Mouse (Mus musculus) kidney, embryonic 15.5 days (tissue): ENCODE measurements around the gene Olfr279. TPM values are rescaled to one million over a fixed set of nuclear protein-coding genes. Genes with fewer than 3 reads are reported as not detected.
"Not testable (repeated sequence)": the region's sequence is repeated elsewhere in the genome, so short reads cannot be mapped to it uniquely, and the experiment has no call there.

ENCODE experiments used
- ATAC-seq: fragments of 200-750 bp; cut with Nextera tagmentation; replicated peaks from 2 replicates; pipeline ENCODE4 v1.8.0; 2017; ENCODE audit warnings: moderate TSS enrichment; ENCODE audit not compliant: low FRiP score
- H3K27ac ChIP-seq: fragments of 300-500 bp; sonication (generic); 2 replicates; pipeline ENCODE4 v1.5.1; 2015; ENCODE audit warnings: mild to moderate bottlenecking, inconsistent platforms
- H3K27me3 ChIP-seq: fragments of 300-500 bp; sonication (generic); 2 replicates; pipeline ENCODE4 v1.6.1; 2015; ENCODE audit warnings: inconsistent platforms
- H3K36me3 ChIP-seq: fragments of 300-500 bp; sonication (generic); 2 replicates; pipeline ENCODE4 v1.6.1; 2015; ENCODE audit warnings: inconsistent platforms
- H3K4me1 ChIP-seq: fragments of 300-500 bp; sonication (generic); 2 replicates; pipeline ENCODE4 v1.6.1; 2015; ENCODE audit warnings: inconsistent platforms
- H3K4me2 ChIP-seq: fragments of 300-500 bp; sonication (generic); 2 replicates; pipeline ENCODE4 v1.6.1; 2015; ENCODE audit warnings: moderate library complexity, mild to moderate bottlenecking, inconsistent platforms
- H3K4me3 ChIP-seq: fragments of 300-500 bp; sonication (generic); replicated peaks from 2 replicates; pipeline ENCODE4 v1.5.1; 2015; ENCODE audit warnings: mild to moderate bottlenecking, inconsistent platforms
- H3K9ac ChIP-seq: fragments of 300-500 bp; sonication (generic); 2 replicates; pipeline ENCODE4 v1.6.1; 2015; ENCODE audit warnings: mild to moderate bottlenecking, inconsistent platforms
- H3K9me3 ChIP-seq: fragments of 300-500 bp; sonication (generic); replicated peaks from 2 replicates; pipeline ENCODE4 v1.6.1; 2016; ENCODE audit warnings: inconsistent platforms
- WGBS: fragments of 180-500 bp; shearing (Covaris S2); methylation state at CpG from one replicate; pipeline ENCODE4 v1.1.7; 2015; ENCODE audit warnings: mixed read lengths; 5-methylcytosine and 5-hydroxymethylcytosine counted together
- polyA plus RNA-seq: library from polyadenylated mRNA; unstranded; fragments of >200 nt; fragmentation: Nextera tagmentation; extraction: Ambion mirVana; gene quantifications from 2 replicates; pipeline ENCODE4 v1.2.1, GENCODE M21; 2015

Gene Olfr279
- polyA plus RNA-seq, 1 experiment from 2014 or later = not detected

- peaks cover 5% of the 10 kb centered on the region for H3K36me3 ChIP-seq
- H3K4me1 ChIP-seq = peaks cover 12% of the 10 kb centered on the region
- H3K9me3 ChIP-seq = no peaks in the 10 kb centered on the region
- no peak for ATAC-seq
- no peak overlapping the region for H3K27ac ChIP-seq
- no peaks in the 10 kb centered on the region for H3K27me3 ChIP-seq
- no peak overlapping the region for H3K4me3 ChIP-seq
- no peak overlapping the region for H3K9ac ChIP-seq
- no peak overlapping the region for H3K4me2 ChIP-seq
- 51% methylated on average over 17 of the region's 17 CpGs for WGBS
Measured at GRCm38 (mm10) chr15:98512799-98513321, 20.7 kb downstream of the Olfr279 start.

- H3K27ac ChIP-seq, H3K4me2 ChIP-seq, H3K9me3 ChIP-seq, ATAC-seq, H3K9ac ChIP-seq, H3K4me3 ChIP-seq, H3K27me3 ChIP-seq: not testable (repeated sequence)
- Histone ChIP-seq H3K4me1 (peaks cover 12% of the 10 kb centered on the region), H3K36me3 (peaks cover 12% of the 10 kb centered on the region)
- WGBS = 68% methylated on average over 3 of the region's 3 CpGs
Measured at GRCm38 (mm10) chr15:98513676-98514075, 21.5 kb downstream of the Olfr279 start.

GRCm38 (mm10) chr15:98514146-98514545 lies 21.9 kb downstream of the Olfr279 start:
- Histone ChIP-seq H3K4me3 (no peak overlapping the region), H3K9me3 (no peaks in the 10 kb centered on the region), H3K27ac (no peak overlapping the region), H3K9ac (no peak overlapping the region), H3K27me3 (no peaks in the 10 kb centered on the region), H3K4me1 (peaks cover 12% of the 10 kb centered on the region), H3K4me2 (no peak overlapping the region), H3K36me3 (peaks cover 12% of the 10 kb centered on the region)
- 81% methylated on average over 8 of the region's 8 CpGs for WGBS
- no peak for ATAC-seq

DNA sequence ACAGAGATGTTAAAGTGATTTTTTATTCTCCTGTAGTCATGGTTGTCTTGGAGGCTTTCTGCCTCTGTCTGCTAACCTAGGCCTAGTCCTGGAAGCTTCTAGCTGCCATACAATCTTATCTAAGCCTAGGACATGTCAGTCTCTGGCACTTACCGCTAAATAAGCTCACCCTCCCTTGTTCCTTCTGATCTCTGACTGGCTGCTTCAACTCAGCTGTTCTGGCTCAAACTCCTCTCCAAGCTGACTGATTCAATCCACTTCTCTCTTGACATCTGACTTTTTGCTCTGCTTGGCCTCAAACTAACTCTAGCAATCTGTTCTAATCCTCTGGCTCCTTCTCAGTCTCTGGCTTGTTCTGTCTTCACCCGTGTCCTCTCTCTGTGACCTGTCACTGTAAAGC lies 22.6 kb downstream of the Olfr279 start:
- not testable (repeated sequence) for H3K9me3 ChIP-seq, H3K4me3 ChIP-seq, H3K4me2 ChIP-seq, ATAC-seq, H3K9ac ChIP-seq, H3K27ac ChIP-seq, H3K27me3 ChIP-seq
- WGBS = 83% methylated on average over 2 of the region's 2 CpGs
- Histone ChIP-seq H3K36me3 (peaks cover 18% of the 10 kb centered on the region), H3K4me1 (peaks cover 12% of the 10 kb centered on the region)

GRCm38 (mm10) chr15:98517380-98518355 lies 25.5 kb downstream of the Olfr279 start:
- Histone ChIP-seq H3K9ac (no peak overlapping the region), H3K9me3 (no peaks in the 10 kb centered on the region), H3K27me3 (no peaks in the 10 kb centered on the region), H3K27ac (no peak overlapping the region), H3K4me2 (no peak overlapping the region), H3K4me1 (0 out of 2 replicates have a peak, but pooled peaks cover 4% of the 10 kb centered on the region), H3K36me3 (peaks cover 45% of the 10 kb centered on the region), H3K4me3 (no peak overlapping the region)
- 67% methylated on average over 16 of the region's 16 CpGs for WGBS
- ATAC-seq = 0 out of 2 replicates have a peak, but pooled peaks have one; percentile 45

GRCm38 (mm10) chr15:98521245-98521644 lies 29.0 kb downstream of the Olfr279 start:
- WGBS = 78% methylated on average over 3 of the region's 3 CpGs
- Histone ChIP-seq H3K36me3 (peaks cover 79% of the 10 kb centered on the region), H3K4me3 (no peak overlapping the region), H3K4me1 (no peaks in the 10 kb centered on the region), H3K27ac (no peak overlapping the region), H3K9ac (no peak overlapping the region), H3K4me2 (no peak overlapping the region), H3K9me3 (no peaks in the 10 kb centered on the region), H3K27me3 (no peaks in the 10 kb centered on the region)
- no peak for ATAC-seq

- no peaks in the 10 kb centered on the region for H3K27me3 ChIP-seq
- 80% methylated on average over 5 of the region's 5 CpGs for WGBS
- no peaks in the 10 kb centered on the region for H3K9me3 ChIP-seq
- H3K9ac ChIP-seq = no peak overlapping the region
- ATAC-seq = no peak
- no peaks in the 10 kb centered on the region for H3K4me1 ChIP-seq
- H3K4me2 ChIP-seq = no peak overlapping the region
- no peak overlapping the region for H3K27ac ChIP-seq
- H3K4me3 ChIP-seq = no peak overlapping the region
- peaks cover 99% of the 10 kb centered on the region for H3K36me3 ChIP-seq
Measured at GRCm38 (mm10) chr15:98526057-98526456, 33.9 kb downstream of the Olfr279 start.

DNA sequence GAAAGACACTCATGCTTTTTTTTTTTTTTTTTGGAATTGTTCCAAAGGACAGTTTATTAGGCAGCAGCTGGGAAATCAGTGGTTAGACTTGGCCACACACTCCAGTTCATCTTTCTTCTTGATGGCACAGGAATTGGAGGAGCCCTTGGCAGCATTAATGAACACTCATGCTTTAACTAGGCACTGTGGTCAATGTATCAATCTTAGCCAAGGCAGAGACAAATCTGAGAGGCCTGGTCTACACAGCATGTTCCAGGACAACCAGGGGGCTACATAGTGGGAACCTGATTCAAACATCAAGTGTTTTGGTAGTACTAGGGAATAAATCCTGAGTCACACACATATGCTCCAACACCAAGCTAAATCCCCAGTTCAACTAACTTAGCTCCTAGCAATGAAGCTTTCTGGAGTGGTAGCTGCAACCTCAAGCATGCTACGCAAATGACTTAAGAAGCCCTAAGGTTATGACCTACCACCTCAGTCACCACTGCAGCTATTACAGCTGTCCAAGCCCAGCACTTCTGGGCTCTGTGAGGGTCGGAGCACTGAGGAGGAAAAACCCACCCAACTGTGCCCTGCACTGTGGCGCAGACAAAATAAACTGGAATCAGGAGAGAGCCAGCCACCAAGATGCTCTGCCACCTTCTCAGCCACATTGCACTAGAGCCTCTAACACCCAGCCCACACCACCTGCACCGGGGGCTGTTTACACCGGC lies 35.0 kb downstream of the Olfr279 start:
- Histone ChIP-seq H3K4me1 (peaks cover 7% of the 10 kb centered on the region), H3K27ac (no peak overlapping the region), H3K9me3 (no peaks in the 10 kb centered on the region), H3K4me2 (no peak overlapping the region), H3K4me3 (no peak overlapping the region), H3K36me3 (peaks cover 96% of the 10 kb centered on the region), H3K9ac (no peak overlapping the region), H3K27me3 (no peaks in the 10 kb centered on the region)
- no peak for ATAC-seq
- 93% methylated on average over 5 of the region's 5 CpGs for WGBS

DNA sequence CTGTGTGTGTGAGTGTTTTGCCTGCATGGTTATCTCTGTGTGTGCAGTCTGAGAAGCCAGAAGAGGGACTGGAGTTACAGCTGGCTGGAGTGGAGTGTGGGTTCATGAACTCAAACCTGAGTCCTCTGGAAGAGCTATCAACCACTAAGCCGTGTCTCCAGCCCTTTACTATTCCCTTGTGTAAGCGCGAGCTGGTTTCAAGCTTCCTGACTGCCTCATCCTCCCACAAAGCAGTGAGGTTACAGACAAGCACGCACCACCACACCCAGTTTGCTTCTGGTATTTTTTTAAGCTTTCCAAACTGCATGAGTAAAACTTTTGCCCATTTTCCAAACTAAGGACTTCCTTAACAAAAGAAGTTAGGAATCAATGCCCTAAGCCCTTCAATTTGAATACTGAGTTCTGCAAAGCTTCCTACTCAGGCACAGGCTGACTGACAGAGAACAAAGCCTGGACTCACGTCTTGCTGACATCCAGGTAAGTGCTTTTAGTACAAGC lies 35.9 kb downstream of the Olfr279 start:
- H3K4me3 ChIP-seq = no peak overlapping the region
- no peak overlapping the region for H3K4me2 ChIP-seq
- WGBS = 83% methylated on average over 5 of the region's 5 CpGs
- H3K4me1 ChIP-seq = peaks cover 14% of the 10 kb centered on the region
- no peak overlapping the region for H3K9ac ChIP-seq
- no peak for ATAC-seq
- peaks cover 87% of the 10 kb centered on the region for H3K36me3 ChIP-seq
- H3K27me3 ChIP-seq = no peaks in the 10 kb centered on the region
- H3K9me3 ChIP-seq = no peaks in the 10 kb centered on the region
- H3K27ac ChIP-seq = no peak overlapping the region

- no peak overlapping the region for H3K27ac ChIP-seq
- ATAC-seq = no peak
- H3K27me3 ChIP-seq = no peaks in the 10 kb centered on the region
- peak overlapping the region; percentile 82 for H3K4me2 ChIP-seq
- peak overlapping the region; percentile 89 for H3K4me3 ChIP-seq
- peaks cover 47% of the 10 kb centered on the region for H3K36me3 ChIP-seq
- 29% methylated on average over 5 of the region's 5 CpGs for WGBS
- peaks cover 14% of the 10 kb centered on the region for H3K4me1 ChIP-seq
- peak overlapping the region; percentile 90 for H3K9ac ChIP-seq
- H3K9me3 ChIP-seq = no peaks in the 10 kb centered on the region
Measured at GRCm38 (mm10) chr15:98532281-98532680, 40.1 kb downstream of the Olfr279 start.

DNA sequence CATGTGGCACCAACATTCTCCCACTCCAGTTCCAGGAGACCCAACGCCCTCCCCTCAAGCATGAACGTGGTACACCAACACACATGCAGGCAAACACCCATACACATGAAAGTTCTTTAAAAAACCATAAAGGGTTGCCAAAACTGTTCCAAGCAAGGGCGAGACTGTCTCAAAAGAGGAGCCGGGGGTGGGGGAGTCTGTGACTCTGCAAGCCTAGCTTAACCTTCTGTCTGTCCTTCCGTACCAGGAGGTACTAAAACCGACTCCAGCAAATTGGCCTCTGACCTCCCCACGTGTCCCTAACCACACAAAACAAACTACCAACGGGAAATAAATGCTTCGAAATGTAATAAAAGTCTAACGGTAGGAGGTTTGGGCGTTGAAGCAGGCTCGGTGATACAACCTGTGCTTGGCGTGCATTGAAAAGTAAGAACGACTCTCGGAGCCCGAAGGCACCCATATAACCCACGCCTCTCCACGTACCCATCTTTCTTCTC lies 40.9 kb downstream of the Olfr279 start:
- WGBS = under 1% methylated on average over 18 of the region's 18 CpGs
- no peak for ATAC-seq

More for the DNA sequence above, 40.9 kb downstream of the Olfr279 start:
- Histone ChIP-seq H3K27ac (peak overlapping the region; percentile 100), H3K4me2 (peak overlapping the region; percentile 82), H3K4me3 (peak overlapping the region; percentile 89), H3K9ac (peak overlapping the region; percentile 90), H3K9me3 (no peaks in the 10 kb centered on the region), H3K4me1 (peaks cover 14% of the 10 kb centered on the region), H3K36me3 (peaks cover 44% of the 10 kb centered on the region), H3K27me3 (no peaks in the 10 kb centered on the region)
